Mouse (Mus musculus): ENCODE data around the gene Nop53. TPM values are rescaled to one million over a fixed set of nuclear protein-coding genes. Genes with fewer than 3 reads are reported as not detected.

The Nop53 gene
- polyA plus RNA-seq (2015; fragmentation: Nextera tagmentation; extraction: Ambion mirVana): 140 and 151 TPM in 2 replicates

GRCm38 (mm10) chr7:15945721-15946536 is at the start of gene Nop53:
Nop53 (minus strand) TSS chr7:15946074.
- H3K4me2 ChIP-seq (replicated peaks): peak within 1 kb of the TSS; percentile 93
- peak within 1 kb of the TSS; percentile 67 for H3K4me3 ChIP-seq (replicated peaks)
- H3K27ac ChIP-seq: peak within 1 kb of the TSS; percentile 94
- H3K4me1 ChIP-seq (replicated peaks): peaks cover 34% of the 10 kb centered on the region
- ATAC-seq: peak; percentile 96
- no peaks in the 10 kb centered on the region for H3K27me3 ChIP-seq
- peaks cover 35% of the 10 kb centered on the region for H3K36me3 ChIP-seq
- 2% methylated on average over 59 of the region's 59 CpGs for WGBS
- H3K9ac ChIP-seq (replicated peaks): peak within 1 kb of the TSS; percentile 71
- no peaks in the 10 kb centered on the region for H3K9me3 ChIP-seq

GRCm38 (mm10) chr7:15993789-15994188 is 47.9 kb upstream of the Nop53 start:
- 95% methylated on average over 4 of the region's 4 CpGs for WGBS
- no peak overlapping the region for H3K9ac ChIP-seq (replicated peaks)
- no peak overlapping the region for H3K4me3 ChIP-seq (replicated peaks)
- peaks cover 77% of the 10 kb centered on the region for H3K36me3 ChIP-seq
- H3K27me3 ChIP-seq: no peaks in the 10 kb centered on the region
- ATAC-seq: no peak
- H3K4me2 ChIP-seq (replicated peaks): no peak overlapping the region
- no peaks in the 10 kb centered on the region for H3K4me1 ChIP-seq (replicated peaks)
- no peak overlapping the region for H3K27ac ChIP-seq
- H3K9me3 ChIP-seq: no peaks in the 10 kb centered on the region

GRCm38 (mm10) chr7:15993152-15993551 is 47.3 kb upstream of the Nop53 start:
- H3K36me3 ChIP-seq: peaks cover 82% of the 10 kb centered on the region
- H3K27ac ChIP-seq: no peak overlapping the region
- H3K9me3 ChIP-seq: no peaks in the 10 kb centered on the region
- H3K4me2 ChIP-seq (replicated peaks): no peak overlapping the region
- no peaks in the 10 kb centered on the region for H3K4me1 ChIP-seq (replicated peaks)
- no peak for ATAC-seq
- H3K4me3 ChIP-seq (replicated peaks): no peak overlapping the region
- 84% methylated on average over 3 of the region's 3 CpGs for WGBS
- H3K9ac ChIP-seq (replicated peaks): no peak overlapping the region
- no peaks in the 10 kb centered on the region for H3K27me3 ChIP-seq

- Histone ChIP-seq H3K4me2 (replicated peaks) (no peak overlapping the region), H3K9me3 (no peaks in the 10 kb centered on the region), H3K36me3 (peaks cover 82% of the 10 kb centered on the region), H3K4me3 (replicated peaks) (no peak overlapping the region), H3K4me1 (replicated peaks) (no peaks in the 10 kb centered on the region), H3K27me3 (no peaks in the 10 kb centered on the region), H3K9ac (replicated peaks) (no peak overlapping the region), H3K27ac (no peak overlapping the region)
- ATAC-seq: no peak
- WGBS: 95% methylated on average over 3 of the region's 3 CpGs
Observed at GRCm38 (mm10) chr7:15991764-15992163, 45.9 kb upstream of the Nop53 start.

- Histone ChIP-seq H3K36me3 (peaks cover 59% of the 10 kb centered on the region), H3K27me3 (no peaks in the 10 kb centered on the region), H3K9me3 (no peaks in the 10 kb centered on the region), H3K9ac (replicated peaks) (no peak overlapping the region), H3K4me2 (replicated peaks) (no peak overlapping the region), H3K4me3 (replicated peaks) (no peak overlapping the region), H3K27ac (no peak overlapping the region), H3K4me1 (replicated peaks) (no peaks in the 10 kb centered on the region)
- peak; percentile 37; the same call in 1 of the 2 replicates for ATAC-seq
- 96% methylated on average over 15 of the region's 16 CpGs for WGBS
Observed at GRCm38 (mm10) chr7:15987661-15988356, 41.9 kb upstream of the Nop53 start.

- no peak overlapping the region for H3K4me2 ChIP-seq (replicated peaks)
- no peaks in the 10 kb centered on the region for H3K4me1 ChIP-seq (replicated peaks)
- no peaks in the 10 kb centered on the region for H3K27me3 ChIP-seq
- 43% methylated on average over 4 of the region's 4 CpGs for WGBS
- no peaks in the 10 kb centered on the region for H3K9me3 ChIP-seq
- peaks cover 51% of the 10 kb centered on the region for H3K36me3 ChIP-seq
- H3K9ac ChIP-seq (replicated peaks): no peak overlapping the region
- no peak overlapping the region for H3K27ac ChIP-seq
- H3K4me3 ChIP-seq (replicated peaks): no peak overlapping the region
- no peak for ATAC-seq
Observed at GRCm38 (mm10) chr7:15982729-15983407, 37.0 kb upstream of the Nop53 start.

GRCm38 (mm10) chr7:15981538-15981937 is 35.7 kb upstream of the Nop53 start:
- Histone ChIP-seq H3K9me3 (no peaks in the 10 kb centered on the region), H3K27me3 (no peaks in the 10 kb centered on the region), H3K4me1 (replicated peaks) (no peaks in the 10 kb centered on the region), H3K27ac (no peak overlapping the region), H3K36me3 (peaks cover 51% of the 10 kb centered on the region), H3K9ac (replicated peaks) (no peak overlapping the region), H3K4me3 (replicated peaks) (no peak overlapping the region), H3K4me2 (replicated peaks) (no peak overlapping the region)
- WGBS: 88% methylated on average over 4 of the region's 4 CpGs
- ATAC-seq: no peak

GRCm38 (mm10) chr7:15980246-15980645 is 34.4 kb upstream of the Nop53 start:
- H3K27me3 ChIP-seq: no peaks in the 10 kb centered on the region
- H3K4me3 ChIP-seq (replicated peaks): no peak overlapping the region
- 91% methylated on average over 8 of the region's 8 CpGs for WGBS
- no peak overlapping the region for H3K9ac ChIP-seq (replicated peaks)
- ATAC-seq: no peak
- no peak overlapping the region for H3K4me2 ChIP-seq (replicated peaks)
- H3K4me1 ChIP-seq (replicated peaks): no peaks in the 10 kb centered on the region
- peaks cover 55% of the 10 kb centered on the region for H3K36me3 ChIP-seq
- no peaks in the 10 kb centered on the region for H3K9me3 ChIP-seq
- no peak overlapping the region for H3K27ac ChIP-seq

- Histone ChIP-seq H3K9me3 (no peaks in the 10 kb centered on the region), H3K4me3 (replicated peaks) (no peak overlapping the region), H3K4me1 (replicated peaks) (no peaks in the 10 kb centered on the region), H3K27me3 (no peaks in the 10 kb centered on the region), H3K36me3 (peaks cover 87% of the 10 kb centered on the region), H3K9ac (replicated peaks) (no peak overlapping the region), H3K27ac (no peak overlapping the region), H3K4me2 (replicated peaks) (no peak overlapping the region)
- 82% methylated on average over 4 of the region's 4 CpGs for WGBS
- ATAC-seq: no peak
Observed at GRCm38 (mm10) chr7:15975904-15976303, 30.0 kb upstream of the Nop53 start.

GRCm38 (mm10) chr7:15975451-15975850 is 29.6 kb upstream of the Nop53 start:
- WGBS: 86% methylated on average over 8 of the region's 10 CpGs
- ATAC-seq: peak; percentile 24
- Histone ChIP-seq H3K4me2 (replicated peaks) (no peak overlapping the region), H3K9me3 (no peaks in the 10 kb centered on the region), H3K36me3 (peaks cover 87% of the 10 kb centered on the region), H3K4me1 (replicated peaks) (no peaks in the 10 kb centered on the region), H3K27me3 (no peaks in the 10 kb centered on the region), H3K27ac (no peak overlapping the region), H3K4me3 (replicated peaks) (no peak overlapping the region), H3K9ac (replicated peaks) (no peak overlapping the region)

- ATAC-seq: no peak
- Histone ChIP-seq H3K4me2 (replicated peaks) (no peak overlapping the region), H3K27me3 (no peaks in the 10 kb centered on the region), H3K9ac (replicated peaks) (no peak overlapping the region), H3K36me3 (peaks cover 89% of the 10 kb centered on the region), H3K4me1 (replicated peaks) (no peaks in the 10 kb centered on the region), H3K9me3 (no peaks in the 10 kb centered on the region), H3K27ac (no peak overlapping the region), H3K4me3 (replicated peaks) (no peak overlapping the region)
- 59% methylated on average over 5 of the region's 5 CpGs for WGBS
Observed at GRCm38 (mm10) chr7:15974712-15975111, 28.8 kb upstream of the Nop53 start.

- H3K27me3 ChIP-seq: no peaks in the 10 kb centered on the region
- 64% methylated on average over 25 of the region's 25 CpGs for WGBS
- H3K9ac ChIP-seq (replicated peaks): no peak overlapping the region
- no peak overlapping the region for H3K4me3 ChIP-seq (replicated peaks)
- 0 out of 2 replicates have a peak, but pooled peaks cover 3% of the 10 kb centered on the region for H3K4me1 ChIP-seq (replicated peaks)
- peak; percentile 27; the same call in 1 of the 2 replicates for ATAC-seq
- H3K4me2 ChIP-seq (replicated peaks): no peak overlapping the region
- peaks cover 70% of the 10 kb centered on the region for H3K36me3 ChIP-seq
- no peaks in the 10 kb centered on the region for H3K9me3 ChIP-seq
- no peak overlapping the region for H3K27ac ChIP-seq
Observed at GRCm38 (mm10) chr7:15972247-15972646, 26.4 kb upstream of the Nop53 start.

All from midbrain, embryonic 13.5 days (tissue).